Mouse (Mus musculus) liver, adult 2 months (tissue): ENCODE data around the gene Gm20388. TPM values are rescaled to one million over a fixed set of nuclear protein-coding genes. Genes with fewer than 3 reads are reported as not detected.
A peak's percentile ranks its signal among the peaks of the same experiment; 100 is the strongest.

Source experiments
- DNase-seq: peaks from one replicate; pipeline ENCODE4 v3.0.0-alpha.2; 2011; ENCODE audit warnings: low read depth, low spot score; ENCODE audit errors: extremely low read depth
- H3K27ac ChIP-seq: fragments of 200-500 bp; replicated peaks from 2 replicates; pipeline ENCODE4 v1.5.1; 2012; ENCODE audit warnings: low read depth, mild to moderate bottlenecking, control low read depth, inconsistent platforms, low read length; ENCODE audit not compliant: insufficient read depth
- H3K27me3 ChIP-seq: fragments of 200-500 bp; 2 replicates; pipeline ENCODE4 v1.6.1; 2012; ENCODE audit warnings: mild to moderate bottlenecking, moderate library complexity, low read length, inconsistent platforms; ENCODE audit not compliant: control insufficient read depth, insufficient read depth
- H3K36me3 ChIP-seq: fragments of 200-500 bp; 2 replicates; pipeline ENCODE4 v1.6.1; 2012; ENCODE audit warnings: low read length, inconsistent platforms; ENCODE audit not compliant: control insufficient read depth, insufficient read depth
- H3K4me1 ChIP-seq: fragments of 200-500 bp; 2 replicates; pipeline ENCODE4 v1.6.1; 2011; ENCODE audit warnings: low read length; ENCODE audit not compliant: control insufficient read depth, insufficient read depth
- H3K4me3 ChIP-seq: fragments of 200-500 bp; 2 replicates; pipeline ENCODE4 v1.5.1; 2011; ENCODE audit warnings: low read depth, mild to moderate bottlenecking, control low read depth, low read length, moderate library complexity; ENCODE audit not compliant: insufficient read depth
- H3K79me2 ChIP-seq: fragments of 200-500 bp; 2 replicates; pipeline ENCODE4 v1.6.1; 2012; ENCODE audit warnings: inconsistent platforms, mild to moderate bottlenecking, low read length, moderate library complexity; ENCODE audit not compliant: control insufficient read depth, insufficient read depth
- H3K9ac ChIP-seq: fragments of 200-500 bp; 2 replicates; pipeline ENCODE4 v1.6.1; 2012; ENCODE audit warnings: low read depth, mild to moderate bottlenecking, control low read depth, inconsistent platforms, low read length
- CTCF ChIP-seq: fragments of 200-500 bp; IDR thresholded peaks from 2 replicates; pipeline ENCODE4 v1.5.1; 2011; ENCODE audit warnings: low read depth, low read length, control low read depth
- POLR2A ChIP-seq: fragments of 200-500 bp; IDR thresholded peaks from 2 replicates; pipeline ENCODE4 v1.6.1; 2011; ENCODE audit warnings: low read length, control low read depth; ENCODE audit not compliant: insufficient read depth; ENCODE audit errors: extremely low read depth
- WGBS: fragments of 180-500 bp; shearing (Covaris S2); methylation state at CpG from one replicate; pipeline ENCODE4 v1.1.7; 2018; 5-methylcytosine and 5-hydroxymethylcytosine counted together
- polyA plus RNA-seq: library from polyadenylated mRNA; depleted of rRNA; stranded (reverse); fragments of >200 nt; gene quantifications from 2 replicates; pipeline ENCODE4 v1.2.3, GENCODE M21; 2012
- total RNA-seq: library from RNA; depleted of rRNA; stranded (reverse); fragments of >200 nt; gene quantifications from 2 replicates; pipeline ENCODE4 v1.2.3, GENCODE M21; 2014

The Gm20388 gene
- total and polyA plus RNA-seq, 2 experiments = 6.4 to 19.9 TPM

DNA sequence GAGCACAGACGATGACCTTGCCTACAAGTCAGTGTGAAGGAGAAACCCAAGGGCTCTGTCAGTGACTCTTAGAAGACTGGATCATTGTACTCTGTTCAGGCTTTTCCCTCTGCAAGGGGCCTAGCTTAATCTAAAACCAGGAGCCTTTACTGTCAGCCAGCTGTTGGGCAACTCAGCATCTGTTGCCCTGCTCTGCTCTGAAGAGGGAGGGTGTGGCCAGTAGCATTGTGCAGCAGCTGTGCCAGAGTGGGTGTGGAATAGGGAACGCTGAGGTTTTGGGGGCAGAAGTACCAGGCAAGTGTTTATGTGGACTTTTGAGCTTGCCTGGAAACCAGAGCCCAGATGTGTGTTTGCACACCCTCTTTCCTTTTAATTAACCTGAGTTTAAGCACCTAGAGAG, 2111.1 kb downstream of the Gm20388 start:
- no peaks in the 10 kb centered on the region for H3K27me3 ChIP-seq
- peaks cover 3% of the 10 kb centered on the region; the same call in 1 of the 2 replicates for H3K36me3 ChIP-seq
- H3K9ac ChIP-seq = no peak overlapping the region
- H3K4me3 ChIP-seq = no peak overlapping the region
- whole genome bisulfite sequencing = 25% methylated on average over 2 of the region's 2 CpGs
- no peak for TF ChIP-seq CTCF
- no peak for TF ChIP-seq POLR2A
- H3K79me2 ChIP-seq = no peaks in the 10 kb centered on the region
- DNase-seq = peak; percentile 99
- H3K4me1 ChIP-seq = peaks cover 17% of the 10 kb centered on the region
- H3K27ac ChIP-seq = peak overlapping the region; percentile 90

GRCm38 (mm10) chr8:122022274-122022673, 2111.6 kb downstream of the Gm20388 start:
- Histone ChIP-seq H3K79me2 (no peaks in the 10 kb centered on the region), H3K27ac (peak overlapping the region; percentile 82), H3K9ac (peak overlapping the region; percentile 13; the same call in 1 of the 2 replicates), H3K36me3 (peaks cover 3% of the 10 kb centered on the region; the same call in 1 of the 2 replicates), H3K4me1 (peaks cover 17% of the 10 kb centered on the region), H3K27me3 (no peaks in the 10 kb centered on the region), H3K4me3 (no peak overlapping the region)
- TF ChIP-seq CTCF = no peak
- TF ChIP-seq POLR2A = no peak
- no peak for DNase-seq
- 41% methylated on average over 6 of the region's 6 CpGs for WGBS

GRCm38 (mm10) chr8:122022705-122023104, 2112.1 kb downstream of the Gm20388 start:
- H3K36me3 ChIP-seq = peaks cover 3% of the 10 kb centered on the region; the same call in 1 of the 2 replicates
- H3K79me2 ChIP-seq = no peaks in the 10 kb centered on the region

DNA sequence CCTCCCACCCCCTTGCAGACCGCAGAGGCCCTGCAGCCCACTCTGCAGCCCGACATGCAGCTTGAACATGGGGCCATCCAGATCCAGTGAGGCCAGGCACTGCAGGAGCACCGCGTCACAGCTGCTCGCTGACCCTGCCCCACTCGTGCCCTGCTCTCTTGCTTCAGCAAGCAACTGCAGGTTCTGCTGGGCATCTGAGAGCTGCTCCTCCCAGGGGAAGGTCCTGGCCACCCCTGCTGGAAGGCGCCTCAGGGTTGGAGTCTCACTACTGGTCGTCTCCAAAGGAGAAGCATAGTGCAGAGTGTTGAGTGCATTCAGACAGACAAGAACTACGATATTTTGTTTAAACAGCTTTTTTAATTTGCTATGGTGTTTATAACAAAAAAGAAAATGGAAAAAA, 2114.9 kb downstream of the Gm20388 start:
- no peak overlapping the region for H3K9ac ChIP-seq
- no peak overlapping the region for H3K27ac ChIP-seq
- H3K4me1 ChIP-seq = peaks cover 17% of the 10 kb centered on the region
- peaks cover 3% of the 10 kb centered on the region; the same call in 1 of the 2 replicates for H3K36me3 ChIP-seq
- 94% methylated on average over 9 of the region's 9 CpGs for WGBS
- DNase-seq = no peak
- no peak overlapping the region for H3K4me3 ChIP-seq
- TF ChIP-seq POLR2A (no peak), CTCF (no peak)
- H3K27me3 ChIP-seq = no peaks in the 10 kb centered on the region
- H3K79me2 ChIP-seq = no peaks in the 10 kb centered on the region

More at GRCm38 (mm10) chr8:122022705-122023104, 2112.1 kb downstream of the Gm20388 start:
- Histone ChIP-seq H3K27me3 (no peaks in the 10 kb centered on the region), H3K9ac (0 out of 2 replicates have a peak overlapping the region, but pooled peaks have one; percentile 13), H3K4me1 (peaks cover 17% of the 10 kb centered on the region), H3K27ac (peak overlapping the region; percentile 9; the same call in 1 of the 2 replicates), H3K4me3 (no peak overlapping the region)
- TF ChIP-seq CTCF (no peak), POLR2A (no peak)
- 77% methylated on average over 4 of the region's 4 CpGs for WGBS
- DNase-seq = no peak

DNA sequence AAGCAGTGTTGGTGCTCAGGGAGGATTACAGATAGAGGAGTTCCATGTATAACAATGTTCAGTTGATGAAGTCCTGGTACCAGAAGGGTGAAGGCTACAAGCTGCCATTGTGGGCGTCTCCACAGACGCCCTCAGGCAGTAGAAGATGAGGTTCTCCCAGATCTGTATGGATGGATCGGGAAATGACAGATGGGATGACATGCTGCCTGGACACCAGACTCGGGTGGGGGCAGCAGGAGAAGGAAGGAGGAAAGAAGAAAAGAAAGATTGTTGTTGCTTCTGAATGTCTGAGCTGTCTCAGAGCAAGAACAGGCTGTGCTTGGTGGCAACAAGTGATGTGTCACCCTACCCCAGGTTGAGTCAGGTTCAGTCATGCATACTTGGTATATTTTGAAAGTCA, 2117.5 kb downstream of the Gm20388 start:
- no peaks in the 10 kb centered on the region for H3K79me2 ChIP-seq
- no peak for DNase-seq
- H3K27me3 ChIP-seq = no peaks in the 10 kb centered on the region
- no peak overlapping the region for H3K27ac ChIP-seq
- TF ChIP-seq POLR2A (no peak), CTCF (no peak)
- WGBS = 92% methylated on average over 4 of the region's 4 CpGs
- no peaks in the 10 kb centered on the region for H3K4me1 ChIP-seq
- H3K9ac ChIP-seq = no peak overlapping the region
- H3K4me3 ChIP-seq = no peak overlapping the region
- peaks cover 3% of the 10 kb centered on the region; the same call in 1 of the 2 replicates for H3K36me3 ChIP-seq

DNA sequence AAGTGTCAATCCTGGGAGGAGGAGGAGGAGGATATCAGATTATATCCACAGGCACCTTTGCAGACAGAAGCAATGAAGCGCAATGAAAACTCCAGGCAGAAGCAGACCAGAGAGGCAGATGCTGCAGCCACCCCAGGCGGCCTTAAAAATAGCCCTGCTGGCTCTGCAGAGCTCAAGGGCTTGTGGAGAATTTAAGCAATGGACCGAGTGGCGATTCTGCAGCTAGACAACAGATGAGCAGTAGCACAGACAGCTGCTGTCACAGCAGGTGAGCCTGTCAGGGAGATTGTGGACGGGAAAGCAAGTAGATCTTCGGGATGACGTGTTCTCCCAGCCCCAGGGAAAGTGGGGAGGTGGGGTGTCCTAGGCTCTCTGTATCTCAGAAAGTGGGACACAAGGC, 2120.3 kb downstream of the Gm20388 start:
- no peak overlapping the region for H3K4me3 ChIP-seq
- H3K27me3 ChIP-seq = no peaks in the 10 kb centered on the region
- H3K9ac ChIP-seq = no peak overlapping the region
- TF ChIP-seq CTCF (no peak), POLR2A (no peak)
- 84% methylated on average over 7 of the region's 7 CpGs for WGBS
- no peaks in the 10 kb centered on the region for H3K79me2 ChIP-seq
- no peaks in the 10 kb centered on the region for H3K4me1 ChIP-seq
- no peak for DNase-seq
- no peak overlapping the region for H3K27ac ChIP-seq
- peaks cover 2% of the 10 kb centered on the region; the same call in 1 of the 2 replicates for H3K36me3 ChIP-seq
